Mouse (Mus musculus) Patski (cell line): ENCODE measurements at regions not wholly inside any gene's neighbourhood (a gene's known extent, or its start where the extent isn't known, plus 50 kb on each side); places are given as distances from the start of the nearest gene placed in this dataset.

Source experiments
- ATAC-seq: fragments of 100-300 bp; one replicate; pipeline ENCODE4 v1.8.0; 2021
- CTCF ChIA-PET: fragments of 350-600 bp; sonication (Branson Sonifier 250); formaldehyde crosslinking; loops from one replicate; lab custom pipeline; 2022; ENCODE audit warnings: inconsistent platforms; lab: Charles Lee
- POLR2A ChIA-PET: fragments of 350-600 bp; sonication (Branson Sonifier 250); formaldehyde crosslinking; loops from one replicate; lab custom pipeline; 2022; ENCODE audit warnings: antibody characterized with exemption, inconsistent platforms; lab: Charles Lee
- DNase-seq: peaks from one replicate; pipeline ENCODE4 v3.0.0-alpha.2; 2011; ENCODE audit warnings: low read depth, low spot score
- H3K27me3 ChIP-seq: fragments of 371-371 bp; one replicate; pipeline ENCODE4 v1.5.1; 2021
- CTCF ChIP-seq: fragments of 100-300 bp; IDR thresholded peaks from one replicate; pipeline ENCODE4 v1.5.1; 2021
- in situ Hi-C: fragments of 300-500 bp; cut with MboI; formaldehyde crosslinking; loops from 3 replicates; pipeline ENCODE4 v1.11.1; 2018; ENCODE audit warnings: low pct_unique_long_range_greater_than_20kb, mixed read lengths

DNA sequence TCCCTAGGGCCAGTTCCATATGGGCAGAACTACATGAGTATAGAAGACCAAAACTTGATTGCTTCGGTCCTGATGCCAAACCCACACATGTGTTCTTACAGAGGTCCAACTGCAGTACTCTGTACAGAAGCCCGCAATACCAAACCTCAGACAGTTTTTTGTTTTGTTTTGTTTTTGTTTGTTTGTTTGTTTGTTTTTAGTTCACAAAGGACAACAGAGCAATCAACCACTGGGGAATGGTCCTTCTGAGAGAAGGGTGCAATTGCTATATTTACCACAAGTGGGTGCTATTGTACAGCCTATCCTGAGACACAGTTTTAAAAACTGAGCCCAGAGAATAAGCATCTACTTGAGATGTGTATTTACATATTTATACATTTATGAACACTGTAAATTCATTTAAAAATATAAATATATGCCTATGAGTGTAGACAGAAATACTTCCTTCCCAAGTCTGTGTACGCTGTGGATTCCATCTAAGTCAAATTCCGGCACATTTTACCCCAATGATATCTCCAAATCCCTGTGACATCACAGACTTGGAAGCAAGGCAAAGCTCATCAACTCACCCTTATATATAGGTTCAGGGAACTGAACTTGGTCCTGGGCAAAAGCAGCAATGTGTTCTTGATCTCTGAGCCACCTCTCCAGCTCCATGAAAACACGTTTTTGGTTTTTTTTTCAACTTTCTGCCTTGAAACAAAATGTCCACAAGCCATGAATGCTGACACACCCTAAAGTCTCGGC, 101.3 kb upstream of the A26c2 start:
- ATAC-seq (no peak), DNase-seq (no peak)
- ChIA-PET POLR2A (no interaction called here), CTCF (interaction anchor here (1.4 kb wide), 1 partner anchor 33 kb away, joined by 3 read pairs; no protein-coding TSS in a partner anchor)
- H3K27me3 ChIP-seq = no peaks in the 10 kb centered on the region
- in situ Hi-C loops = loop anchor here (5.0 to 10.0 kb wide), 2 partner anchors 280 to 393 kb away; no protein-coding TSS in a partner anchor
- peak; percentile 66 for TF ChIP-seq CTCF

DNA sequence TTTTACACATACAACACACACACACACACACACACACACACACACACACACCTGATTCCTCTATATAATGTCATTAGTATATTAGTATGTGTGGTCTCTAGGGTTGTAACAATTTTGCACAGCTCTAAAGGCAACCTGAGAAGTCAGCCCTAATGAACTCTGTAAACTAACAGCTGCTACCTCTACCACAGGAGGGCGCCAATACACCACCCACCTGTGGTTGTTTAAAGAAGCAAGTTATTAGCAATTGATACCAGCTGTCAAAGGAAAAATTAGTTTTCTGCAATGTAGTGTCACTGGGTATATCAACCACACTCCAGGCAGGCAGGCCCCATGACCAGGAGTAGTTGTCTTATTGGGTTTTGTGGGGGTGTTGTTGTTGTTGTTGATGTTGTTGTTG, 98.8 kb upstream of the A26c2 start:
- no peaks in the 10 kb centered on the region for H3K27me3 ChIP-seq
- ATAC-seq (no peak), DNase-seq (no peak)
- in situ Hi-C loops = loop anchor here (5.0 to 10.0 kb wide), 2 partner anchors 283 to 395 kb away; no protein-coding TSS in a partner anchor
- CTCF ChIA-PET = interaction anchor here (1.5 kb wide), 1 partner anchor 400 kb away, joined by 6 read pairs; no protein-coding TSS in a partner anchor
- TF ChIP-seq CTCF = peak; percentile 31
- POLR2A ChIA-PET = no interaction called here

DNA sequence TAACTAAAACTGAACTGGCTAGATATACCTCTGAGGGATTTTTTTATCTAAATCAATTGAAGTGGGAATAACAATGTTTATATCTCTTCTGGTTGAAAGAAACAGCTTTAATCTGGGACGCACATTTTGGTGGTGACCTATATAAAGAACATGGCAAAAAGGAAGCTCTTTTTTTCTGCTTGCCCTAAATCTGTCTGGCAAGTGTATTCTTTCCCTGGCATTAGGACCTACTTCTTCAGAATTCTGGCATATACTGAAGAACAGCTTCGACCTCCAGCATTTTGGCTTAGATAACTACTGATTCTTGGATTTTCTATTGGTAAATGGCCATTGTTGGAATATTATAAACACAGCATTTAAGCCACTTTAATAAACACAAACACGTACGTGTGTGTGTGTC, 70.9 kb upstream of the A26c2 start:
- DNase-seq (no peak), ATAC-seq (no peak)
- in situ Hi-C loops = no loop called here
- POLR2A ChIA-PET = no interaction called here
- no peak for TF ChIP-seq CTCF
- CTCF ChIA-PET = no interaction called here
- no peaks in the 10 kb centered on the region for H3K27me3 ChIP-seq

DNA sequence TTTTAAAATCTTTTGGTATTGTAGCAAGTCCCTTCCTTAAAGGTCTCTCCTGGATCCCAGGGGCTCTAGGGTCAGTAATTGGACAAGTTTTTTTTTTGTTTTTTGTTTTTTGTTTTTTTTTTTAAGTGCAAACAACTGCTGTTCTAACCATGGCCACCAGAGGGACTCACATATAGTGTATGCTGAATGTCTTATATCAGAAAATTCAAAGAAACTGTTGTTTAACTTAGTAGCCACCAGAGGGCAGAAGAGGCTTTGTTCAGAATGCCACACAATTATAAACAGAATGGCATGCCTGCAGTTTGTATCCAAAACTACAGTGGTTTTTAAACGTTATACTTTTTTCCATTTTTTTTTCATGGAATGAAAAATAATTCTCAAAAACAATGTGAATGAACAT, 53.6 kb upstream of the A26c2 start:
- in situ Hi-C loops = no loop called here
- ATAC-seq (no peak), DNase-seq (peak; percentile 12)
- ChIA-PET POLR2A (no interaction called here), CTCF (no interaction called here)
- no peaks in the 10 kb centered on the region for H3K27me3 ChIP-seq
- peak; percentile 21 for TF ChIP-seq CTCF
